Mouse (Mus musculus) ovary, postnatal 10 days (tissue): Measurements from ENCODE around the gene Ajm1.

Source experiments
- DNase-seq: peaks from one replicate; pipeline ENCODE4 v3.0.0; 2022; ENCODE audit warnings: low spot score

Gene Ajm1

DNA sequence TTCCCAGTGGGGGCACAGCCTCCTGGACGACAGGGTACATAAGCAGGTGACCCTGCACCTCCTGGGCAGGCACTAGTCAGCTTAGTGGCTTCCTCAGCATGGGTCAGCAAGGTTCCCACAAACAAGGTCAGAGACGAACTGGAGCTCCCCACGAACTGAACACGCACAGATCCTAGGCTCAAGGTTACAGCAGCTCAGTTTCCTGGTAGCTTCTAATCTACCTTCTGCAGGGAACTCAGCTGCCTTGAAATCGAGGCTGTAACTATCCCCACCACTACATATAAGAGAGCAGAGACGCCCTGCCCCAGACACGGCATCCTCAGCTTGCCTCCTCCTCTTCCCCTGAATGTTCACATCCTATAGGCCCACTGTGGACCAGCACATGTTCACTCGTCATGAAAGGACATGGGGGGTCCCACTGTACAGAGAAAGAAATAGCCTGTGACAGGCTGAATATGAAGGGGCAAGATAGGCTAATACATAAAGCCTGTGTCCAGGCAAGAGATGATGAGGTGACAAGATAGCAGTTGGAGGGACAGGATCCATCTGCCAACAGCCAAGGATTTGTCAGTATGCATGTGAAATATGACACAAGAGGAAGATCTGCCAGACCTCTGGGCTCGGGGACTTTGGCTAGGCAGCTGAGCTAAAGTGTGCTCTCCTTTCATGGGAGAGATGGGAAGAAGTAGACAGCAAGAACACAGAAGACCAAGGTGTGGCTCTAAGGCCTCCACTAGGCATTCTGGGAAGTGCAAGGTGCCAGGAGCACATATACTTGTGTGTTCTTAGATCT, 54.9 kb downstream of the Ajm1 start:
- DNase-seq: no peak
